Mouse (Mus musculus): ENCODE measurements around the gene Kctd19.
A peak's percentile ranks its signal among the peaks of the same experiment; 100 is the strongest.

Gene Kctd19

DNA sequence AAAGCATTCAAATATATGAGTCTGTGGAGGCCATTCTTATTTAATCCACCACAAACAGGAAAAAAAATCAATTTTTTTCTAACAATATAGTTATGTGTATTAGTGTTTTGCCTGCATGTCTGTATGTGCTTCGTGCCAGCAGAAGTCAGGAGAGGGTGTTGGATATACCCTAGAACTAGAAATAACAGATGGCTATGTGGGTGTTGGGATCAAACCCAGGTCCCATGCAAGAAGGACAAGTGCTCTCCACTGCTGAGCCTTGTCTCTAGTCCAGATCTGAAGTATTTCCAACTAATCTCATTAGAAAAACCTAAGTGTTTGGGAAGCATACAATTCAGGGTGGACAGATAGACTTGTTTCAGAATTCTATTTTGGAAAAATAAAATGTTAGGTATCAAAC, 8.7 kb upstream of the Kctd19 start:
- no peak for DNase-seq (ENCODE audit: low spot score in 2 of 2)

DNA sequence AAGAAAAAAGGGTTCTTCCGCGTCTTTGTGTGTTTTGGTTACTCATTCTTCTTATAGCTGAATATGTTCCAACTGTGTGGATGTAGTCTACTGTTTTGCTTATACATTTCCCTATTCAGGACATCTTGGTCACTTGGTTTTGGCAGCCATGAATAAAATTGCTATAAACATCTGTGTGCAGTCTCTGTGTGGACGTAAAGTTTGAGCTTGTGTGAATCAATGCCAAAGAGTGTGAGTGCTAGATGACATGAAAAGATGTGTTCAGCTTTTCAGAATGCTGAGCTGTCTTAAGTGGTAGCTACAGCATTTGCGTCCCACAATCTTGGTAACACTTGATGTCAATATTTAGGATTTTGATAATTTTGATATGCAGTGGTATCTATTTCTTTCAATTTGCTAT, 6.5 kb upstream of the Kctd19 start:
- no peak for DNase-seq (ENCODE audit: low spot score in 2 of 2)

DNA sequence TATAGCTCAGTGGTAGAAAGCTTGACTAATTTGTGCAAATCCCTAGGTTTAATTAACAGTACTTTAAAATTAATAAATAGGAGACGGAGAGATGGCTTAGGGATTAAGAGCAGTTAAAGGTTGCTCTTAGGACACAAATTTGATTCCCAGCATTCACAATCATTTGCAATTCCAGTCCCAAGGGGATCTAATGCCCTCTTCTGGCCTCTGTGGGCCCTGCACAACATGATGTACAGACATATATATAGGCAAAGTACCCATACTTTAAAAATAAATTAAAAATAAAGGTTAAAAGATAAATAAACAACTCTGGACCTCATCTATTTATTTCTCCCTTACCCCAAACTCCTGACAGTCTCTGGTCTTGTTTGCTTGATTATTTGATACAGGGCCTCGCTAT, 5.7 kb upstream of the Kctd19 start:
- no peak for DNase-seq (ENCODE audit: low spot score in 2 of 2)

DNA sequence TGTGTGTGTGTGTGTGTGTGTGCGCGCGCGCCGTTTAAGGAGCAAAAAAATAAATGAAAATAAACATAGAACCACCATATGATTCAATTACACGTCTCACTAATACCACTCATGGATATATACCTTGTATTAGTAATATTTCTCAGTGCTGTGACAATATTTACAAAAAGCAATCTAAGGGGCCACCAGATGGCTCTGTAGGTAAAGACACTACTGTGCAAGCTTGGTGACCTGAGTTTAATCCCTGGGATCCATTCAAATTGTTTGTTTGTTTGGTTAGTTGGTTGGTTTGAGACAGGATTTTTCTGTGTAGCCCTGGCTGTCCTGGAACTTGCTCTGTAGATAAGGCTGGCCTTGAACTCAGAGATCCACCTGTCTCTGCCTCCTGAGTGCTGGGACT, 3.4 kb downstream of the Kctd19 start:
- no peak for DNase-seq (ENCODE audit: low spot score in 2 of 2)

DNA sequence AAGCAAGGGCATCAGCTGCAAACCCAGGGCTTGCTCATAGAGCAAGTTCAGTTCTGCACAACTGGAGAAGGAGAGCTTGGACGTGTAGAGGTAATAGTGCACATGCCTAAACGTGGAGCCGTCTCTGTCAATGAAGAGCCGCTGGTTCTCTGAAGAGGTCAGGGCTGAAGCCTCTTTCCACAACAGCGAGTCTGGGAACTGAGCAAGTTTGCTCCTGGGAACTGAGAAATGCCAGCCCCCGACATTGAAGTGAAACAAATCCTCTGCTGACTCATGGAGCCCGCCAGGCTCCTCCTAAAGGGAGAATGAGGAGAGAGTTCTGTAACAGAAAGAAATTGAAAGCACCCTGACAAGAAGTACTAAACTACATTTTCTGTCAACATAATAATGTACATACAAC, 5.0 kb downstream of the Kctd19 start:
- no peak for DNase-seq (ENCODE audit: low spot score in 2 of 2)

DNA sequence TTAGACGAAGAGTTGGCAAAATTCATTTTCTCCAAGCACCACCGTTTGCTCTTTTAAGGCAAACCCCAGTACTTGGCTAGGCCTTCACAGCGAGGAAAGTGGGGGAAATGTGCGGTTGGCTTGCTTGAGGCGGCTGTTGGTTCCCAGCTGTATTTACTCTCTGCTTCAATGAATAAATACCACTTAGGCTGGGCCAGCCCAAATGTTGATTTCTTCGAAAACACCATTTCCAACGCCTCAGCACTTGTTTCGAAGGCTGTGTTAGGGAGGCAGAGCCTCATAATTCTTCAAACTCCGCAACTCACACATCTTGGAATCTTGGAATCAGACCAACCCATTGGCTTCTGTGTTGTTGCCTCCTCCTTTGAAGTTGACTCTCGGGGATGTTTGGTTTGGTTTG, 6.9 kb downstream of the Kctd19 start:
- DNase-seq (ENCODE audit: low spot score in 2 of 2), result no peak

DNA sequence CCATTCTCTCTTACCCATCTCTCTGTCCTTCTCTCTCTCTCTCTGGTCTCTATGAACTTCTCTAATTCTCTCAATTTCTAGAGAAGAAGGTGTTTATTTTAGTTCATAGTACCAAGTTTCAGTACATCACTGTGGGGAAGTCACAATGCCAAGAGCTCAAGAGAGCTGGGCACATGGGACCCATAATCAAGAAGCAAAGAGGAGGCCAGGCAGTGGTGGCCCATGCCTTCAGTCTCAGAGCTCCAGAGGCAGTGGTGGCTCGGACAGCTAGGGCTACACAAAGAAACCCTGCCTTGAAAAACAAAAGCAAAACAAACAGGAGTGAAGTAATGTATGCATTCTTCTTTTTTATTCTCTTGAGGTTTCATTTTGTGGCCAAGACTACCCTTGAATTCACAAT, 8.8 kb downstream of the Kctd19 start:
- DNase-seq (ENCODE audit: low spot score in 2 of 2), result no peak

DNA sequence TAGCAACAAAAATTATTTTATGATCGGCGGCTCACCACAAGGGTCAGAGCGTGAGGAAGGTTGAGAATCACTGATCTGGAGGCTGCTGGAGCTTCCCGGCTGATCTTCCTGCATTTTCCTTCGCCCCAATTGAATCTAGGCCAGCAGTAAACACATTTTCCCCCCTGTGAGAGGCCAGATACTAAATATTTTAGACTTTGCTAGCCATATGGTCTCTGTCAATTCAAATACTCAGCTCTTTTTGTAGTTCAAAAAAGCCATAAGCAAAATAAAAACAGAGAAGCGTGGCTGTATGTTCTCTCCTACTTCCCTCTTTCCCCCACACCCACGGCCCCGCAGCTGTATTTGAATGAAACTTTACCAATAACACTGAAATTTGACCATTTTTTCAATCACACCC, 9.8 kb downstream of the Kctd19 start:
- no peak for DNase-seq (ENCODE audit: low spot score in 2 of 2)

DNA sequence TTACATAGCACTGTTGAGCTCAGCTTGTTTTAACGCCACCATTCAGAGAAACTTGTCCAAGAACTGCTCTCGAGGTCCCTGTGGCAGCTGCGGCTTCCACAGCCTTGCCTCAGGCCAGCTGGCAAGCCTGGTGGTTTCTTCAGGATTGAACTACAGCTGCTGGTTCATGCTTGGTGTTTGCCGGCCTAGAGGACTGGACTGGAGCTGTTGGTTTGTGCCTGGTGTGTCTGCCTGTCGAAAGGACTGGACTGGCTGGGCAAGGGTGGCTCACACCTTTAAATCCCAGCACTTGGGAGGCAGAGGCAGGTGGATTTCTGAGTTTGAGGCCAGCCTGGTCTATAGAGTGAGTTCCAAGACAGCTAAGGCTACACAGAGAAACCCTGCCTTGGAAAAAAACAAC, 13.3 kb downstream of the Kctd19 start:
- no peak for DNase-seq (ENCODE audit: low spot score in 2 of 2)

DNA sequence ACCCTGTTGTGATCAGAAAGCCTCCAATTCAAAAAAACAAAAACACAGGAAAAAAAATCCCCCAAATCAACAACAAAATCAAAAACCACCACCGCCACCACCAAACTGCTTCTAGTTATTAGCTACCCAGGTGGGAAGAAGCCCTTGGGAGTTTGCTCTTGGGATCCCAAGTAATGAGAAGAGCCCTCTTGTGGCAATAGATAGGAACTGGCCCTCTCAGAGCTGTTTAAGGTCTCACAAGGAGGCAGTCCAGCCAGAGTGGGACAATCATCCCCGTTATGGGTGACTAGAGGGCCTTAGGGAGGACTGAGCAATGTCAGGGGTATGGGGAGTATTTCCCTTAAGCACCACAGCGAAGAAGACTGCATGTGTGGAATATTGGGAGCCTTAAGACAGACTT, 15.6 kb downstream of the Kctd19 start:
- no peak for DNase-seq (ENCODE audit: low spot score in 2 of 2)

DNA sequence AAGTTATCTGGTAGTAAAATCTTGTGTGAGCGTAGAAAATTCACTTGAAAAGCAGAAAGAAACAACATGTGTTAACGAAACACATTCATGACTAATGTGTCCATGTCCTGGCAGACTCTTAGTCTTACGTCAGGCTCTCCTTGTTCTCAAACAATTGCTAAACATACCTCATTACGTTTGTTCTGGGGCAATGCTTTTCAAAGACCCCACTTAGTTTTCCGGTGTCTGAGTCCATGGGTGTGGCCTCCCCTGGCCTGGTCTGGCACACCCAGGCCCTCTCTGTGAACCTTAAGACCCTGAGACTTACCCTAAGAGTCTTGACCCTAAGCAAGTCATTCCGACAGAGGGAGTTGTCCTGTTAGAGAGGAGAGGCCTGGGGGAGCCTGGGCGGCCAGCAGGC, 19.4 kb downstream of the Kctd19 start:
- no peak for DNase-seq (ENCODE audit: low spot score in 2 of 2)

DNA sequence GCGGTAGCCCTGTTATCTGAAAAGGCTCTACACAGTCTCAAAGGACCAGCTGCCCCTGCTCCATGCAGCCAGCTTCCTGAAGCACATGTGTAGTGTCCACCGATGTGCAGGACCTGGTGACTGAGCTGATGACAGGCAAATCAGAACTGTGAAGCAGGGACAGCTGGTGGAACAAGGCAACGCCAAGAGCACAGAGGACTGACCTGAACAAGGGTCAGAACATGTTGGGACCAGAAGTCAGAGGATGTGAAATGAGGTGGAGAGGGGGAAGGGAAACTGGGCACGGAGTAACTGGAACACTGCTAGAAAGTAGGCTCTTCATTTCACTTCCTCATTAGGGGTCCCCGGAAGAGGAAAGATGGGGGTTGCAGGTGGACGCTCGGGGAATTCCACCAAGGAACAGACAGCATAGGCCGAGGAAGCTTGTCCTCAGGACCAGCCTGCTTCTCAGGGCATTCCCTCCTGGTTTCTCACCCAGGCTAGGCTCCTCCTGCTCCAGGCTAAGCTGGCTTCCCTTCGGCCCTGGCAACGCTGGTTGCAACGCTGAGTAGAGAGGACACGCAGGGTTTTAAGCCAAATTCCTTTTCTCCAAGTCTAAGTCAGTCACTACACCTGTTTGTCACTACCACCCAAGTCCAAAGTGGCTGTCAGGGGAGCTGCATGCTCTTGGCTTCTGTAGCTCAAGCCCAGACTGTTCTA, 20.1 kb downstream of the Kctd19 start:
- no peak for DNase-seq (ENCODE audit: low spot score in 2 of 2)

DNA sequence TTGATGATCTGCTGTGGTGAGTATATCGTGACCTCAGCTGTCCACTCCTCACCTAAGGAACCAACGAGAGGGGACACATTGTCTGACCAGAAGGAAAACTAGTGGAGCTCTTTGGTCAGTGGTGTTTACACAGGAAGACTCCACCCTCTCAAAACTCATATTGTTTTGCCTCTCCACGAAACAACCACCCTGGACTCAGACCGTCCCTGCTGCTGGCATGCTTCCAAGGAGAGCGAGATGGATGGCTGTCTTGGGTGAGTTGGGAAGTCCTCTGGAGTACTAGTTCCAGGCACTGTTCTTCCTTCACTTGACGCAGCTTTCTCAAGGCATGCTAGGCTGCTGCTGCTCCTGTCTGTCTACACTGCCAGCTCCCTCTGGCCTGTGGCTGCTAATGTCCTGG, 24.2 kb downstream of the Kctd19 start:
- no peak for DNase-seq (ENCODE audit: low spot score in 2 of 2)

DNA sequence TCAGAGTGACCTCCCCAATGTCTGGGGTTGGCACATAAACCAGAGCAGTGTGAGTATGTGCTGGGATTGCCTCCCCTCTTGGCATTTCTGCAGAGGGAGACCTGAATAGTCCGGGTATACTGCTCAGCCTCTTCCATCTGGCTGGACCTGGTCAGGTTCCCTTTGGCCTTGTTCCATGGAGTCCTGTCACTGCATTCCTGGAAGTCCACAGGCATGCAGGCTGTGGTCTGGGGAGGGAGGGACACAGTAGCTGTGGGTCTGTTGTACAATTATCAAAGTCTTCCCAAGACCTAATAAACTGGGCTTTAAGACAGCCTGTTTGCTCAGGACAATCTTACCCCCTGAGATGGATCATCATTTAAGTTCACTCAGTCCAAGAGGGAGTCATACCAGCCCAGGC, 26.2 kb downstream of the Kctd19 start:
- no peak for DNase-seq (ENCODE audit: low spot score in 2 of 2)

DNA sequence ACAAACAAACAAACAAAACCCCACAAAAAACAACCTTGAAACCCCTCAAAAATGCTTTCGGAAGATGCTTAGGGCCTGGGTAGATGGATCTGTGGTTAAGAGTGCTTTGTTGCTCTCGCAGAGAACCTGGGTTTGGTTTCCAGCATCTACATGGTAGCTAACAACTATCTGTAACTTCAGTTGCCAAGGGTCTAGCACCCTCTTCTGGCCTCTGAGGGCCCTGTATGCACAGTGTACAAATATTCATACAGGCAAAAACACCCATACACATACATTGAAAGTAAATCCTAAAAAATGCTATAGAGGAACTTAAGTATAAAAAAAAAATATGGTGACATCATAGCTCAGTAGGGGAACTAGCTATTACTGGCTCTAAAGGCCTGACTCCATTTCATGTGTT, 29.2 kb downstream of the Kctd19 start:
- no peak for DNase-seq (ENCODE audit: low spot score in 2 of 2)

DNA sequence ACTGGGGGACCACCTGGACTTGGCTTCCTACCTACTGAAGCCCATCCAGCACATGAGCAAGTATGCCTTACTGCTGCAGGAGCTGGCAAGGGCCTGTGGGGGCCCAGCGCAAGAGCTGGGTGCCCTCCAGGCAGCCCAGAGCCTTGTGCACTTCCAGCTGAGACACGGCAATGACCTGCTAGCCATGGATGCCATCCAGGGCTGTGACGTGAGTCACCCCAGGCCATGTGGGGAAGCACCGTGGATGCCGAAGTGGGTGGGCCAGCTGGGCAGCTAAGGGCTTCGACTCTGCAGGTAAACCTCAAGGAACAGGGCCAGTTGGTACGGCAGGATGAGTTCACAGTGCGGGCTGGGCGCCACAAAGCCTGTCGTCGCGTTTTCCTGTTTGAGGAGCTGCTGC, 33.0 kb downstream of the Kctd19 start:
- DNase-seq (ENCODE audit: low spot score in 2 of 2), result no peak

DNA sequence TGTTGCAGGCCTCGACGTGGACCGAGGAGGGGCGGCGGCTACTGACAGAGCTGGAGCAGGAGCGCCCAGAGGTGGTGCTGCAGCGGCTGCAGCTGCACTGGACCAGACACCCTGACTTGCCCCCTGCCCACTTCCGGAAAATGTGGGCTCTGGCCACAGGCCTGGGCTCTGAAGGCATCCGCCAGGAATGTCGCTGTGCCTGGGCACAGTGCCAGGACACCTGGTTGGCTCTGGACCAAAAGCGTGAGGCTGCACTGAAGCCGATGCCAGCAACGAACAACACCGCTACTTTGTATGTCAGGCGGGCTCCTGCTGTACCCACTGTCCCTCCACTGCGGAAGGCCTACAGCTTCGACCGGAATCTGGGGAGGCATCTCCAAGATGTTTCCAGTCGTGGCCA, 34.6 kb downstream of the Kctd19 start:
- peak; percentile 28 to 30 for DNase-seq (ENCODE audit: low spot score in 2 of 2)

DNA sequence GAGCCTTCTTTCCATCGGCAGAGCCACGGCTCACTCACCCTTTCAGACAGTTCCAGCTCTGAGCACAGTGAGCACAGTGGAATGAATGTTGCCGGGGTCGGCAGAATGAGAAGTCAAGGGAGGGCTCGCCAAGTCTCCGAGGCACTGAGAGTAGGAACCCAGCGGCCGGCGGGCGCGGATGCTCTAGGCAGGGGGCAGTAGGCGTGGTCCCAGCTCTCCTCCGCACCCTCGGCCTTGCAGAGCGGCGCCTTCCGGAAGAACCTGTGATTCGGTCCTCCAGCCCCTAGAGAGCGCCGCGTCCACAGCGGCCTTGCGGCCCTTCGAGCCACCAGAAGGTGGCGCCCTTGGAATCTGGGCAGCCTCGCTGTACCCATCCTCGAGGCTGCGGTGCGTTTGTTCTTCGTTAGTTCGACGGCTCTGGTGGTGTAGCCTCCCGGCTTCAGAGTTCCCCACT, 38.8 kb downstream of the Kctd19 start:
- DNase-seq (ENCODE audit: low spot score in 2 of 2), result no peak

DNA sequence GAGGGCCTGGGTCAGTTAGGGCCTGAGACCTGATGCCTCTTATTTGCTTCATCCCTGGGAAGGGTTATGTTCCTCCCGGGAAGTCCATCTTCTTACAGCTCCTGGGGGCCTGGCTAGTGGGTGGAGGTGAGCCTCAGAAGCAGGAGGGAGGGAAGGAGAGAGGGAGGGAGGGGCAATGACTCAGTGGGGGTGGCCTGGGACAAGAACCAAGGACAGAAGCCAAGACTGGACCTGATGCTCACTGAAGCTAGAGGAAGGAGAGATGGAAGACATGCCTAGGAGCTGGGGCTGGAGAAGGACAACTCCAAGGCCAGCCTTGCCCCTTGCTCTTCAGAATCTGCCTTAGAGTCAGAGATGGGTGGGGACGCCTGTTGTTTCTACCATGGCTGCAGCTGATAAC, 40.3 kb downstream of the Kctd19 start, which contains the start of gene Plekhg4:
TSS of gene Plekhg4 (plus strand) at position 243 of the 400 bp plus-strand sequence.
- no peak for DNase-seq (ENCODE audit: low spot score in 2 of 2)

DNA sequence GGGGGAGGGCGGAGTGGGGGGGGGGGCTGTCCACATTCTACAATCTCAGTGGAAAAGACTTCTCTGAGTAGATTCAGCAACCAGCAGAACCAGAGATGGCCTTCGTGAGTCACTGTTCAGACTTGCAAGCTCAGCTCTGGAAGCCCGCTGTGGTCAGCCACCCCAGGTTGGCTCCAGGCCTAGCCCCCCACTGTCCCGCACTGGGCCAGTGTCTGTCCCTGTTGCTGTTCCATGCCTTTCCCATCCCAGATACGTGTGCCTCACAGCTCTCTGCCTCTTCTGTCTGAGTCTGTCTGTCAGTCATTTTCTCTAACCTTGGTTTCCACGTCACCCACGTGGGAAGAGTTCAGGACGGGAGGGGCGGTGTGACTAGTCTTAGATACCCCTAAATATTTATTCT, 40.8 kb downstream of the Kctd19 start:
- no peak for DNase-seq (ENCODE audit: low spot score in 2 of 2)

DNA sequence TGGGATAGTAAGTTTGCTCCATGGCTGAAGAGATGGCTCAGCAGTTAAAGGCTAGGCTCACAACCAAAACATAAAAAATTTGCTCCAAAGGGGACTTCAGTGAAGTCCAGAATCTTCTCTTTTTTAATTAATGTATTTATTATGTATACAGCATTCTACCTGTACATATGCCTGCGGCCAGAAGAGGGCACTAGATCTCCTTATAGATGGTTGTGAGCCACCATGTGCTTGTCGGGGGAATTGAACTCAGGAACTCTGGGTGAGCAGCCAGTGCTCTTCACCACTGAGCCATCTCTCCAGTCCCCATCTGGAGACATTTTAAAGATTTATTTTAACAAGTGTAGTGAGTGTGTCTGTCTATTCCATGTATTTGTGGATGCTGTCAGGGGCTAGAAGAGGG, 46.2 kb downstream of the Kctd19 start:
- no peak for DNase-seq (ENCODE audit: low spot score in 2 of 2)

DNA sequence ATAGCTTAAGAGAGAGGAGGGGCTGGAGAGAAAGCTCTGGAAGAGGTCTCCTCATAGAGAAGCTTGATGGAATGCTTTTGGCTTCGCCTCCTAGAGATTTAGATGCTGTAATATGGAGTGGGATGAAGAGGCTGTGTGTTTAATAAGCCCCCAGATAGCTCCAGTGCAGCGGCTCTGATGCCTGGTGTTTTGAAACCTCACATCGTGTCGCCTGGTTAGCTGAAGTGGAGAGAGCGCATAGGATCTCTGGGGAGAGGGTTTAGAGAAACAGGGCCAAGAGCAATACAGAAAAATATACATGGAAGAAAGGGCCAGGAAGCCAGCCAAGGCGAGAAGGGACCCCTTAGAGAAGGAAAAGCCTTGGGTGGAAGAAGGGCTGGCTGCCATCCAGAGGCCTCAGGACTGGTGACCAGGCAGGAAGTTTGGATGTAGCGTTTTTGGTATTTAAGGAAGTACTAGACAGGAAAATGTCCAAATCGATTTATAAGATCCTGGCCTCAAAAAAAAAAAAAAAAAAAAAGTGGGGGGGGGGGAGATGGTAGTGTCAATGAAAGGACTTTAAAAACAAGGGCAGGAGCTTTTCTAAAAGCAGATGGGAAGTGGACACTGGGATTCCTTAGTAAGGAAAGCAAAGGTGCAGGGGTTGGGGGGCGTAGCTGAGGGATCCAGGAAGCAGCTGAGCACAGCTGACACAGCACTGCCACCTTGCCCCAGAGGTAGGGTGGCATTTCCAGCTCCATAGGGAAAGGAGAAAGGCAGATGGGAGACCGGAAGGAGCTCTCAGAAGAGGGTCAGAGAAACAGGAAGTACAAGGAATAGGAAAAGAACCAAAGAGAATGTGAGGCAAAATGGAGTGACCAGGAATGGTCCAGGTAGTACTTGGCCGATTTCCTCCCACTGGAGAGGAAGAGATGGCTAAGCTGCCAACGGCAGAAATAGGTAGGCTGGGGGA, 51.3 kb downstream of the Kctd19 start:
- DNase-seq (ENCODE audit: low spot score in 2 of 2), result no peak

DNA sequence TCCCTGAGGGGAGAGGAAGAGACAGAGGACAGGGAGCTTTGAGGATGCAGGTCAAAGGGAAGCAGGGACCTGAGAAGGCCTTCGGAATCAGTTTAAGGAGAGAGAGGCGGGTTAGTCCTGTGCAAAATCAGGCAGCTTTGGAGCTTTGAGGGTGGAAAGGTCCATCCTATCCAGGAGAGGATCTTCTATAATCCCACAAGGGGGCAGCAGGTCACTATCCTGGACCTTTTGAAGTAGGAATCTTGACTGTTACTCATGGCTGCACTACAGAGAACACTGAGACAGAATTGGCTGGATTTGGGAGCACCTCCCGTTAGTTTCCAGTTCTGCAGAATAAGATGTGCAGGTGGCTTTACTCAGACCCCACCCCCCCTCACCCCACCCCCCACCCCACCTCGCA, 53.7 kb downstream of the Kctd19 start:
- no peak for DNase-seq (ENCODE audit: low spot score in 2 of 2)

Measured in frontal cortex, postnatal 14 days (tissue).